Mouse (Mus musculus): ENCODE measurements at regions not wholly inside any gene's neighbourhood (a gene's known extent, or its start where the extent isn't known, plus 50 kb on each side); places are given as distances from the start of the nearest gene placed in this dataset.
A peak's percentile ranks its signal among the peaks of the same experiment; 100 is the strongest.

DNA sequence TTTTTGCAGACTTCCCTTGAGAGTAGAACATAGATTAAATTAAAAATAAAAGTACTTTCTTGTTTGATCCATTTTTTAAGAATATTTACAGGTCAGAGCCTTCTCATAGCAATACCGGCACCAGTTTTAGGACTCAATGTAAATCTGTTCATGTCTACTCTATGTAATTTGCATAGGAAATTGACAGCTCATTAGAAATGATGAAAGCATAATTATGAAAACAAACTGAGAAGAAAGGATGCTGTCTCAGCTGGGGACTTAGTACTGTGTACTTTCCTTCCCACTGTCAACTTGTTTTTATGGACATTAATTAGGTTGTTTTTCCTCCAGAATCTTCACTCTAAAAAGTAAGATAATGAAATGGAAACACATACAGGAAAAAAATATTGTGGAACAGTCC, 3344.8 kb upstream of the Gm6569 start:
- WGBS: 92% methylated on average over 1 of the region's 1 CpGs
- H3K4me3 ChIP-seq (ENCODE audit: low read length): no peak overlapping the region
- no peak overlapping the region for H3K27ac ChIP-seq (ENCODE audit: low read length)
- no peak for ATAC-seq (replicated peaks; ENCODE audit: extremely low read depth, insufficient read depth, low FRiP score)
- no peak overlapping the region for H3K9ac ChIP-seq (ENCODE audit: low read length)
- H3K9me3 ChIP-seq (replicated peaks; ENCODE audit: control insufficient read depth, low read length): no peaks in the 10 kb centered on the region
- no peak overlapping the region for H3K4me2 ChIP-seq (ENCODE audit: low read depth, low read length)
- no peaks in the 10 kb centered on the region for H3K4me1 ChIP-seq (ENCODE audit: control insufficient read depth, insufficient read depth, low read length)
- H3K36me3 ChIP-seq (ENCODE audit: control insufficient read depth, insufficient read depth): no peaks in the 10 kb centered on the region
- H3K27me3 ChIP-seq (ENCODE audit: control insufficient read depth, insufficient read depth, low read length): no peaks in the 10 kb centered on the region

DNA sequence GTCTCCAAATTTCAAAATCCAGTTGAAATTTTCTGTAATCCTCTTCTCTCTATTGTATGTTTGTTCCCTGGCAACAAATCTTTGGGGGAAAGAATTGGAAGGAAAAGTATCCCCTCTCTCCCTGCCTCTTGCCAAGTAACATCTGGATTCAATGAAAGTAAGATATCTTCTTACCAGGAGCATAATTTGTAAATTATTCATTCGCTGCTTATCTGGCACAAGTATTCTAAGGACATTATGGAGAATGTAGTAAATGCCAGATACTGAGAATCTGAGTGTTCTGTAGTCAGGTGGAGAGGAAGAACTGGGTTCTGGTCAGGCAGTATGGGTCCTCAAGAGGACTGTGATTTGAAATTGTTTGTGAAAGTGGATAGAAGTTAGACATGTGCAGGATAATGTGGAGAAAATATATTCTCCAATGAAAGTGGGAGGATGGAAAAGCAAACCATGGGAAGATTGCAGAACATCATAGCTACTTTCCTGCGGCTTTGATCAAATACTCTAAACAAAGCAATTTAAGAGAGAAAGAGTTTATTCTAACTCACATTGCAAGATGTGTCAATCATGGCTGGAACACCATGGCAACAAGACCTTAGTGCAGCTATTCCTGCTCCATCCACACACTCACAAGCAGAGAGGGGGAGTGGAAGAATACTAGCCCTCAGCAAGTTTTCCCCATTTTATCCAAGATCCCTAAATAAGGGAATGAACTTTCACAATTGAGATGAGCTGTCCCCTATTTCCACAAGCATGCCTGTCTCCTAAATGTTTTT, 3327.1 kb upstream of the Gm6569 start:
- no peaks in the 10 kb centered on the region for H3K36me3 ChIP-seq (ENCODE audit: control insufficient read depth, insufficient read depth)
- no peaks in the 10 kb centered on the region for H3K9me3 ChIP-seq (replicated peaks; ENCODE audit: control insufficient read depth, low read length)
- no peak overlapping the region for H3K27ac ChIP-seq (ENCODE audit: low read length)
- no peak overlapping the region for H3K4me3 ChIP-seq (ENCODE audit: low read length)
- no peaks in the 10 kb centered on the region for H3K4me1 ChIP-seq (ENCODE audit: control insufficient read depth, insufficient read depth, low read length)
- WGBS: 65% methylated on average over 2 of the region's 2 CpGs
- H3K9ac ChIP-seq (ENCODE audit: low read length): no peak overlapping the region
- no peaks in the 10 kb centered on the region for H3K27me3 ChIP-seq (ENCODE audit: control insufficient read depth, insufficient read depth, low read length)
- H3K4me2 ChIP-seq (ENCODE audit: low read depth, low read length): no peak overlapping the region
- no peak for ATAC-seq (replicated peaks; ENCODE audit: extremely low read depth, insufficient read depth, low FRiP score)

DNA sequence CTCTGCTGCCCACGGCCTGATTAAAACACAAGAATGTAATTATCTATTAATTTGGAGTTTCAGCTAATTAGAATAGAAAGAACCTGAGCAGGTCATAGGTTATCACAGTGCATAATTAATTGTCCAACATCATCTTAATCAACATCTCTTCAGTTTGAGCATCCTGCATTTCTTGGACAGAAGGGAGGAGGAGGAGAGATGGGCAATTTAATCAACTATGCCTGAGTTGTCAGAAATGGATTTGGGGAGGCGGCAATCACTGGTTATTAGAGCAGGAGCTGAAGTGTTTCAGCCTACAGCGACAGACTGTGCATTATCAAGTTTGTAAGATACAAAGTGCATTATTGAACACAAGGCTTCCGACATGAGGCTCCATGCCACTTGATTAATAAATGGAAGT, 3313.8 kb upstream of the Gm6569 start:
- no peak overlapping the region for H3K27ac ChIP-seq (ENCODE audit: low read length)
- H3K36me3 ChIP-seq (ENCODE audit: control insufficient read depth, insufficient read depth): no peaks in the 10 kb centered on the region
- no peak overlapping the region for H3K4me2 ChIP-seq (ENCODE audit: low read depth, low read length)
- H3K27me3 ChIP-seq (ENCODE audit: control insufficient read depth, insufficient read depth, low read length): no peaks in the 10 kb centered on the region
- no peaks in the 10 kb centered on the region for H3K4me1 ChIP-seq (ENCODE audit: control insufficient read depth, insufficient read depth, low read length)
- no peaks in the 10 kb centered on the region for H3K9me3 ChIP-seq (replicated peaks; ENCODE audit: control insufficient read depth, low read length)
- 78% methylated on average over 4 of the region's 4 CpGs for WGBS
- no peak overlapping the region for H3K9ac ChIP-seq (ENCODE audit: low read length)
- no peak overlapping the region for H3K4me3 ChIP-seq (ENCODE audit: low read length)
- no peak for ATAC-seq (replicated peaks; ENCODE audit: extremely low read depth, insufficient read depth, low FRiP score)

GRCm38 (mm10) chr15:70554773-70555582, 3279.4 kb upstream of the Gm6569 start:
- Histone ChIP-seq H3K4me1 (ENCODE audit: control insufficient read depth, insufficient read depth, low read length) (peaks cover 2% of the 10 kb centered on the region; the same call in 1 of the 2 replicates), H3K27ac (ENCODE audit: low read length) (no peak overlapping the region), H3K9me3 (replicated peaks; ENCODE audit: control insufficient read depth, low read length) (no peaks in the 10 kb centered on the region), H3K4me2 (ENCODE audit: low read depth, low read length) (peak overlapping the region; percentile 52), H3K36me3 (ENCODE audit: control insufficient read depth, insufficient read depth) (no peaks in the 10 kb centered on the region), H3K4me3 (ENCODE audit: low read length) (peak overlapping the region; percentile 33), H3K27me3 (ENCODE audit: control insufficient read depth, insufficient read depth, low read length) (no peaks in the 10 kb centered on the region), H3K9ac (ENCODE audit: low read length) (no peak overlapping the region)
- 40% methylated on average over 18 of the region's 18 CpGs for WGBS
- ATAC-seq (replicated peaks; ENCODE audit: extremely low read depth, insufficient read depth, low FRiP score): no peak

- no peaks in the 10 kb centered on the region for H3K27me3 ChIP-seq (ENCODE audit: control insufficient read depth, insufficient read depth, low read length)
- no peak overlapping the region for H3K9ac ChIP-seq (ENCODE audit: low read length)
- no peak for ATAC-seq (replicated peaks; ENCODE audit: extremely low read depth, insufficient read depth, low FRiP score)
- peak overlapping the region; percentile 52 for H3K4me2 ChIP-seq (ENCODE audit: low read depth, low read length)
- no peak overlapping the region for H3K27ac ChIP-seq (ENCODE audit: low read length)
- no peaks in the 10 kb centered on the region for H3K9me3 ChIP-seq (replicated peaks; ENCODE audit: control insufficient read depth, low read length)
- 40% methylated on average over 1 of the region's 1 CpGs for WGBS
- H3K4me3 ChIP-seq (ENCODE audit: low read length): peak overlapping the region; percentile 33
- H3K4me1 ChIP-seq (ENCODE audit: control insufficient read depth, insufficient read depth, low read length): peaks cover 2% of the 10 kb centered on the region; the same call in 1 of the 2 replicates
- no peaks in the 10 kb centered on the region for H3K36me3 ChIP-seq (ENCODE audit: control insufficient read depth, insufficient read depth)
Measured at GRCm38 (mm10) chr15:70555583-70555894, 3278.8 kb upstream of the Gm6569 start.

DNA sequence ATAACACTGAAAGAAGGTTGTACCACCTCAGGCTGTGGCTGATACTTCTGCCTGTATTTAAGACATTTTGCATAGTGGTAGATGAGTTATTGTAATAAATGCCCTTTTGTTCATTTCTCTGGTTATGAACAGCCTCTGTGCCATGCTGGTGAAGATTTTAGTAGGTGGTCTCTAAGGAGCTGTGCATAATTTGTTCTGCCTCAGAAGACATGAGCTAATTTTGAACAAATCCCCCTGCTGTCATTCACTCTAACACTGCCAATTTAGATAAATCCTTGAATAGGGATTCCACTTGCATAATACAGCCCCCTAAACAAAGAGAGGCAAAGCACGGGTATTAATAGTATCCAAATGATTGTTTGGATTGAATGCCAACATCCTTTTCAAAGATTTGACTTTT, 3240.1 kb upstream of the Gm6569 start:
- Histone ChIP-seq H3K27ac (ENCODE audit: low read length) (no peak overlapping the region), H3K4me2 (ENCODE audit: low read depth, low read length) (no peak overlapping the region), H3K9ac (ENCODE audit: low read length) (no peak overlapping the region), H3K27me3 (ENCODE audit: control insufficient read depth, insufficient read depth, low read length) (no peaks in the 10 kb centered on the region), H3K4me3 (ENCODE audit: low read length) (no peak overlapping the region), H3K36me3 (ENCODE audit: control insufficient read depth, insufficient read depth) (no peaks in the 10 kb centered on the region), H3K9me3 (replicated peaks; ENCODE audit: control insufficient read depth, low read length) (no peaks in the 10 kb centered on the region; the same call in 1 of the 2 replicates), H3K4me1 (ENCODE audit: control insufficient read depth, insufficient read depth, low read length) (no peaks in the 10 kb centered on the region)
- no peak for ATAC-seq (replicated peaks; ENCODE audit: extremely low read depth, insufficient read depth, low FRiP score)
- WGBS: 56% methylated on average over 1 of the region's 1 CpGs

DNA sequence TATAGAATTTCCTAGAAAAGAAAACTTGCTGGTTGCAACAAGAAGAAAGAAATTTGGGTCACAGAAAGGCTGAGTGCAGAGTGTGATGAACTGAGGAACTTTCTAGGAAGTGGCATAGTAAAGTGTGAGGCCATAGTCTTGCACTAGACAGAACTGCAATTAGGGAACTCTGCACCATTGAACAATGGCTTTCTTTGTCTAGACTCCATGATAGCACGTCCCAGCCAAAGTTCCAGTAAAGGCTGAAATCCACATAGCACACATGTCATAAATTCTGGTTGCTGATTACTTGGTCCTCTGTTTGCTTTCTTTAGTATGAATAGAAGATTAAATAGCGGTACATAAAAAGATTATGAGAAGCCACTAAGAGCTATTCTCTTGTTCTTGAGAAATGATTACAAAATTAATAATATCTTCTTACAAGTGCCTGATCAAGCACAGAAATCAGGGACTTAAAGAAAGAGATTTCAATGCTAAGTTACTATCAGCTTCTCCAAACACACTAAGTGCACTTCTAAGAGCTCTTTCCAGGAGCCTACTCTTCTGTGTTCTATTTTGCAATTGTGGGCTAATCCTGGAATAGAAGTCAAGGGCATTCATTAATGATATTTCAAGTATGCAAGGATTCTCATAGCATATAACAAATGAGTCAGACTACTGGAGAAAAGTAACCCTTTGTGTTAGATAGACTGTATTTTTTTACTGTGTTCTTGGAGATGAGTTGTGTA, 3233.4 kb upstream of the Gm6569 start:
- H3K27me3 ChIP-seq (ENCODE audit: control insufficient read depth, insufficient read depth, low read length): no peaks in the 10 kb centered on the region
- H3K4me2 ChIP-seq (ENCODE audit: low read depth, low read length): no peak overlapping the region
- H3K27ac ChIP-seq (ENCODE audit: low read length): no peak overlapping the region
- H3K4me1 ChIP-seq (ENCODE audit: control insufficient read depth, insufficient read depth, low read length): no peaks in the 10 kb centered on the region
- H3K4me3 ChIP-seq (ENCODE audit: low read length): no peak overlapping the region
- WGBS: 49% methylated on average over 2 of the region's 2 CpGs
- H3K9me3 ChIP-seq (replicated peaks; ENCODE audit: control insufficient read depth, low read length): no peaks in the 10 kb centered on the region
- no peaks in the 10 kb centered on the region for H3K36me3 ChIP-seq (ENCODE audit: control insufficient read depth, insufficient read depth)
- H3K9ac ChIP-seq (ENCODE audit: low read length): no peak overlapping the region
- ATAC-seq (replicated peaks; ENCODE audit: extremely low read depth, insufficient read depth, low FRiP score): no peak

DNA sequence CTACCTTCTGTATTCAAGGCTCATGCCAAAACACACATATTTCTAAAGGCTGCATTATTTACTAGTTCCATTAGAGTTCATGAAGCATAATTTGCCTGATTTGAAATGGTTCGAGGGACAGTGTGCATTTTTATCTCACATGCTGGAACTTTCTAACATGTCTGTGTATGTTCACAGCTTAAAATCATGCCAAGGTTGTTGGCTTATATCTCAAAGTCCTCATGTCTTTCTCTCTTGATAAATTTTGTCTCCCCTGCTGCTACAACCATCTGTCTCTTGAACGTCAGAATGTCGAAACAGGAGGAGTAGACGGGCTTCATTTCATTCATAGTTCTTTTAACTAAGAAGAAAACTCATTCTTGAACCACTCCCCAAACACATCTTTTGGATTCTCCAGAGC, 3229.1 kb upstream of the Gm6569 start:
- Histone ChIP-seq H3K9me3 (replicated peaks; ENCODE audit: control insufficient read depth, low read length) (no peaks in the 10 kb centered on the region), H3K4me3 (ENCODE audit: low read length) (no peak overlapping the region), H3K4me2 (ENCODE audit: low read depth, low read length) (no peak overlapping the region), H3K9ac (ENCODE audit: low read length) (no peak overlapping the region), H3K36me3 (ENCODE audit: control insufficient read depth, insufficient read depth) (no peaks in the 10 kb centered on the region), H3K27ac (ENCODE audit: low read length) (no peak overlapping the region), H3K4me1 (ENCODE audit: control insufficient read depth, insufficient read depth, low read length) (no peaks in the 10 kb centered on the region), H3K27me3 (ENCODE audit: control insufficient read depth, insufficient read depth, low read length) (no peaks in the 10 kb centered on the region)
- ATAC-seq (replicated peaks; ENCODE audit: extremely low read depth, insufficient read depth, low FRiP score): no peak
- 83% methylated on average over 4 of the region's 4 CpGs for WGBS

GRCm38 (mm10) chr15:70606896-70607295, 3227.5 kb upstream of the Gm6569 start:
- Histone ChIP-seq H3K4me1 (ENCODE audit: control insufficient read depth, insufficient read depth, low read length) (no peaks in the 10 kb centered on the region), H3K4me2 (ENCODE audit: low read depth, low read length) (no peak overlapping the region), H3K27me3 (ENCODE audit: control insufficient read depth, insufficient read depth, low read length) (no peaks in the 10 kb centered on the region), H3K27ac (ENCODE audit: low read length) (no peak overlapping the region), H3K9ac (ENCODE audit: low read length) (no peak overlapping the region), H3K9me3 (replicated peaks; ENCODE audit: control insufficient read depth, low read length) (no peaks in the 10 kb centered on the region), H3K36me3 (ENCODE audit: control insufficient read depth, insufficient read depth) (no peaks in the 10 kb centered on the region), H3K4me3 (ENCODE audit: low read length) (no peak overlapping the region)
- ATAC-seq (replicated peaks; ENCODE audit: extremely low read depth, insufficient read depth, low FRiP score): no peak
- WGBS: 86% methylated on average over 1 of the region's 1 CpGs

All from heart, embryonic 16.5 days (tissue).